Mouse (Mus musculus): ENCODE results near the gene Metap1d. TPM values are rescaled to one million over a fixed set of nuclear protein-coding genes. Genes with fewer than 3 reads are reported as not detected.

Gene Metap1d
- polyA plus RNA-seq, 1 experiment from 2014 or later = 32.7 TPM

- Histone ChIP-seq H3K9ac (no peak overlapping the region), H3K9me3 (ENCODE audit: control insufficient read depth, low read length) (no peaks in the 10 kb centered on the region), H3K4me1 (replicated peaks; ENCODE audit: control insufficient read depth, insufficient read depth, low read length) (0 out of 2 replicates have a peak, but pooled peaks cover 2% of the 10 kb centered on the region), H3K27ac (no peak overlapping the region), H3K4me3 (replicated peaks; ENCODE audit: low read length) (no peak overlapping the region), H3K36me3 (replicated peaks; ENCODE audit: control insufficient read depth, insufficient read depth) (no peaks in the 10 kb centered on the region), H3K4me2 (replicated peaks) (no peak overlapping the region), H3K27me3 (ENCODE audit: control insufficient read depth, insufficient read depth, low read length) (peaks cover 96% of the 10 kb centered on the region)
- under 1% methylated on average over 20 of the region's 20 CpGs for WGBS
- DNase-seq (ENCODE audit: low spot score) (no peak), ATAC-seq (ENCODE audit: low FRiP score) (no peak)
These were observed 81.4 kb downstream of the Metap1d start for GRCm38 (mm10) chr2:71534242-71535052.

GRCm38 (mm10) chr2:71540611-71541417 is 87.7 kb downstream of the Metap1d start:
- WGBS = under 1% methylated on average over 45 of the region's 48 CpGs
- Histone ChIP-seq H3K27ac (no peak overlapping the region), H3K9ac (no peak overlapping the region), H3K4me1 (replicated peaks; ENCODE audit: control insufficient read depth, insufficient read depth, low read length) (peaks cover 8% of the 10 kb centered on the region; the same call in 1 of the 2 replicates), H3K4me3 (replicated peaks; ENCODE audit: low read length) (no peak overlapping the region), H3K27me3 (ENCODE audit: control insufficient read depth, insufficient read depth, low read length) (peaks cover 94% of the 10 kb centered on the region), H3K9me3 (ENCODE audit: control insufficient read depth, low read length) (no peaks in the 10 kb centered on the region), H3K36me3 (replicated peaks; ENCODE audit: control insufficient read depth, insufficient read depth) (no peaks in the 10 kb centered on the region), H3K4me2 (replicated peaks) (no peak overlapping the region; the same call in 1 of the 2 replicates)
- DNase-seq (ENCODE audit: low spot score) = no peak
- ATAC-seq (ENCODE audit: low FRiP score) = no peak

- no peak overlapping the region; the same call in 1 of the 2 replicates for H3K4me2 ChIP-seq (replicated peaks)
- no peak overlapping the region for H3K27ac ChIP-seq
- H3K4me1 ChIP-seq (replicated peaks; ENCODE audit: control insufficient read depth, insufficient read depth, low read length) = peaks cover 15% of the 10 kb centered on the region
- WGBS = 2% methylated on average over 36 of the region's 37 CpGs
- H3K9ac ChIP-seq = no peak overlapping the region
- H3K4me3 ChIP-seq (replicated peaks; ENCODE audit: low read length) = no peak overlapping the region
- no peaks in the 10 kb centered on the region for H3K36me3 ChIP-seq (replicated peaks; ENCODE audit: control insufficient read depth, insufficient read depth)
- peaks cover 94% of the 10 kb centered on the region for H3K27me3 ChIP-seq (ENCODE audit: control insufficient read depth, insufficient read depth, low read length)
- ATAC-seq (ENCODE audit: low FRiP score) (no peak), DNase-seq (ENCODE audit: low spot score) (no peak)
- no peaks in the 10 kb centered on the region for H3K9me3 ChIP-seq (ENCODE audit: control insufficient read depth, low read length)
These were observed 88.5 kb downstream of the Metap1d start for GRCm38 (mm10) chr2:71541418-71542226.

GRCm38 (mm10) chr2:71542227-71542815 is 89.2 kb downstream of the Metap1d start:
- 3% methylated on average over 11 of the region's 11 CpGs for WGBS
- peaks cover 15% of the 10 kb centered on the region for H3K4me1 ChIP-seq (replicated peaks; ENCODE audit: control insufficient read depth, insufficient read depth, low read length)
- H3K36me3 ChIP-seq (replicated peaks; ENCODE audit: control insufficient read depth, insufficient read depth) = no peaks in the 10 kb centered on the region
- no peak overlapping the region for H3K9ac ChIP-seq
- no peak overlapping the region for H3K27ac ChIP-seq
- DNase-seq (ENCODE audit: low spot score) = no peak
- H3K27me3 ChIP-seq (ENCODE audit: control insufficient read depth, insufficient read depth, low read length) = peaks cover 94% of the 10 kb centered on the region
- ATAC-seq (ENCODE audit: low FRiP score) = no peak
- H3K4me3 ChIP-seq (replicated peaks; ENCODE audit: low read length) = no peak overlapping the region
- H3K9me3 ChIP-seq (ENCODE audit: control insufficient read depth, low read length) = no peaks in the 10 kb centered on the region
- no peak overlapping the region for H3K4me2 ChIP-seq (replicated peaks)

- no peak for ATAC-seq (ENCODE audit: low FRiP score)
- WGBS = under 1% methylated on average over 28 of the region's 30 CpGs
- Histone ChIP-seq H3K27me3 (ENCODE audit: control insufficient read depth, insufficient read depth, low read length) (peaks cover 90% of the 10 kb centered on the region), H3K4me1 (replicated peaks; ENCODE audit: control insufficient read depth, insufficient read depth, low read length) (peaks cover 15% of the 10 kb centered on the region), H3K9me3 (ENCODE audit: control insufficient read depth, low read length) (no peaks in the 10 kb centered on the region), H3K36me3 (replicated peaks; ENCODE audit: control insufficient read depth, insufficient read depth) (no peaks in the 10 kb centered on the region), H3K9ac (no peak overlapping the region), H3K4me3 (replicated peaks; ENCODE audit: low read length) (no peak overlapping the region), H3K27ac (no peak overlapping the region), H3K4me2 (replicated peaks) (peak overlapping the region; percentile 21; the same call in 1 of the 2 replicates)
- no peak for DNase-seq (ENCODE audit: low spot score)
These were observed 89.8 kb downstream of the Metap1d start for GRCm38 (mm10) chr2:71542816-71543301.

- H3K4me1 ChIP-seq (replicated peaks; ENCODE audit: control insufficient read depth, insufficient read depth, low read length) = peaks cover 15% of the 10 kb centered on the region
- H3K4me3 ChIP-seq (replicated peaks; ENCODE audit: low read length) = no peak overlapping the region; the same call in 1 of the 2 replicates
- H3K9me3 ChIP-seq (ENCODE audit: control insufficient read depth, low read length) = no peaks in the 10 kb centered on the region
- no peak for DNase-seq (ENCODE audit: low spot score)
- WGBS = 4% methylated on average over 9 of the region's 9 CpGs
- no peaks in the 10 kb centered on the region for H3K36me3 ChIP-seq (replicated peaks; ENCODE audit: control insufficient read depth, insufficient read depth)
- H3K9ac ChIP-seq = no peak overlapping the region
- H3K27me3 ChIP-seq (ENCODE audit: control insufficient read depth, insufficient read depth, low read length) = peaks cover 90% of the 10 kb centered on the region
- H3K4me2 ChIP-seq (replicated peaks) = no peak overlapping the region
- ATAC-seq (ENCODE audit: low FRiP score) = no peak
- no peak overlapping the region for H3K27ac ChIP-seq
These were observed 90.5 kb downstream of the Metap1d start for GRCm38 (mm10) chr2:71543531-71543930.

GRCm38 (mm10) chr2:71543948-71544347 is 90.9 kb downstream of the Metap1d start:
- no peak overlapping the region for H3K27ac ChIP-seq
- no peaks in the 10 kb centered on the region for H3K9me3 ChIP-seq (ENCODE audit: control insufficient read depth, low read length)
- peak overlapping the region; percentile 7; the same call in 1 of the 2 replicates for H3K4me3 ChIP-seq (replicated peaks; ENCODE audit: low read length)
- H3K36me3 ChIP-seq (replicated peaks; ENCODE audit: control insufficient read depth, insufficient read depth) = no peaks in the 10 kb centered on the region
- DNase-seq (ENCODE audit: low spot score) (no peak), ATAC-seq (ENCODE audit: low FRiP score) (no peak)
- 1% methylated on average over 20 of the region's 20 CpGs for WGBS
- peaks cover 15% of the 10 kb centered on the region for H3K4me1 ChIP-seq (replicated peaks; ENCODE audit: control insufficient read depth, insufficient read depth, low read length)
- no peak overlapping the region for H3K4me2 ChIP-seq (replicated peaks)
- H3K9ac ChIP-seq = no peak overlapping the region
- peaks cover 90% of the 10 kb centered on the region for H3K27me3 ChIP-seq (ENCODE audit: control insufficient read depth, insufficient read depth, low read length)

- Histone ChIP-seq H3K27ac (no peak overlapping the region), H3K4me1 (replicated peaks; ENCODE audit: control insufficient read depth, insufficient read depth, low read length) (peaks cover 15% of the 10 kb centered on the region), H3K36me3 (replicated peaks; ENCODE audit: control insufficient read depth, insufficient read depth) (no peaks in the 10 kb centered on the region), H3K9ac (no peak overlapping the region), H3K9me3 (ENCODE audit: control insufficient read depth, low read length) (no peaks in the 10 kb centered on the region), H3K4me2 (replicated peaks) (peak overlapping the region; percentile 92), H3K4me3 (replicated peaks; ENCODE audit: low read length) (peak overlapping the region; percentile 40; the same call in 1 of the 2 replicates), H3K27me3 (ENCODE audit: control insufficient read depth, insufficient read depth, low read length) (peaks cover 90% of the 10 kb centered on the region)
- WGBS = under 1% methylated on average over 54 of the region's 61 CpGs
- DNase-seq (ENCODE audit: low spot score) (no peak), ATAC-seq (ENCODE audit: low FRiP score) (no peak)
These were observed 91.6 kb downstream of the Metap1d start for GRCm38 (mm10) chr2:71544391-71545285.
